Mouse (Mus musculus) liver, postnatal 0 days (tissue): ENCODE measurements around the gene Ctnnbl1. TPM values are rescaled to one million over a fixed set of nuclear protein-coding genes. Genes with fewer than 3 reads are reported as not detected.

ENCODE experiments used
- ATAC-seq: fragments of 200-750 bp; cut with Nextera tagmentation; 2 replicates; pipeline ENCODE4 v1.8.0; 2017; ENCODE audit warnings: mild to moderate bottlenecking, moderate library complexity
- DNase-seq: peaks from one replicate; pipeline ENCODE4 v3.0.0-alpha.2; 2016
- H3K27ac ChIP-seq: fragments of 300-500 bp; sonication (generic); 2 replicates; pipeline ENCODE4 v1.5.1; 2014; ENCODE audit warnings: antibody characterized with exemption, moderate library complexity, mild to moderate bottlenecking, low read depth
- H3K27me3 ChIP-seq: fragments of 300-500 bp; sonication (generic); 2 replicates; pipeline ENCODE4 v1.6.1; 2014; ENCODE audit warnings: low read length, control low read depth, mixed read lengths; ENCODE audit not compliant: insufficient read depth
- H3K36me3 ChIP-seq: fragments of 300-500 bp; sonication (generic); replicated peaks from 2 replicates; pipeline ENCODE4 v1.6.1; 2014; ENCODE audit warnings: mild to moderate bottlenecking, control low read depth, low read length, moderate library complexity, mixed read lengths; ENCODE audit not compliant: insufficient read depth
- H3K4me1 ChIP-seq: fragments of 300-500 bp; sonication (generic); 2 replicates; pipeline ENCODE4 v1.6.1; 2014; ENCODE audit warnings: antibody characterized with exemption, mild to moderate bottlenecking, control low read depth; ENCODE audit not compliant: insufficient read depth
- H3K4me2 ChIP-seq: fragments of 300-500 bp; sonication (generic); 2 replicates; pipeline ENCODE4 v1.6.1; 2014; ENCODE audit warnings: low read depth, mild to moderate bottlenecking, low read length, moderate library complexity, mixed read lengths
- H3K4me3 ChIP-seq: fragments of 300-500 bp; sonication (generic); 2 replicates; pipeline ENCODE4 v1.5.1; 2014; ENCODE audit warnings: low read depth, low read length
- H3K9ac ChIP-seq: fragments of 300-500 bp; sonication (generic); replicated peaks from 2 replicates; pipeline ENCODE4 v1.6.1; 2014; ENCODE audit warnings: mild to moderate bottlenecking, moderate library complexity
- H3K9me3 ChIP-seq: fragments of 300-500 bp; sonication (generic); 2 replicates; pipeline ENCODE4 v1.6.1; 2016; ENCODE audit warnings: mild to moderate bottlenecking, control low read depth, low read length, mixed read lengths
- CTCF ChIP-seq: sonication (generic); IDR thresholded peaks from 2 replicates; pipeline ENCODE4 v1.5.1; 2016; ENCODE audit warnings: antibody characterized with exemption, low read depth
- EP300 ChIP-seq: IDR thresholded peaks from 2 replicates; pipeline ENCODE4 v1.6.1; 2016; ENCODE audit warnings: antibody characterized with exemption, low read depth, mild to moderate bottlenecking
- WGBS: fragments of 180-500 bp; shearing (Covaris S2); extraction: QIAGEN DNeasy Blood & Tissue Kit; methylation state at CpG from one replicate; pipeline ENCODE4 v1.1.7; 2014; ENCODE audit not compliant: insufficient replicate concordance; 5-methylcytosine and 5-hydroxymethylcytosine counted together
- polyA plus RNA-seq: library from polyadenylated mRNA; unstranded; fragments of >200 nt; fragmentation: Nextera tagmentation; extraction: Ambion mirVana; gene quantifications from 2 replicates; pipeline ENCODE4 v1.2.1, GENCODE M21; 2015

Ctnnbl1 gene
- polyA plus RNA-seq, 1 experiment from 2014 or later: 19.9 TPM

DNA sequence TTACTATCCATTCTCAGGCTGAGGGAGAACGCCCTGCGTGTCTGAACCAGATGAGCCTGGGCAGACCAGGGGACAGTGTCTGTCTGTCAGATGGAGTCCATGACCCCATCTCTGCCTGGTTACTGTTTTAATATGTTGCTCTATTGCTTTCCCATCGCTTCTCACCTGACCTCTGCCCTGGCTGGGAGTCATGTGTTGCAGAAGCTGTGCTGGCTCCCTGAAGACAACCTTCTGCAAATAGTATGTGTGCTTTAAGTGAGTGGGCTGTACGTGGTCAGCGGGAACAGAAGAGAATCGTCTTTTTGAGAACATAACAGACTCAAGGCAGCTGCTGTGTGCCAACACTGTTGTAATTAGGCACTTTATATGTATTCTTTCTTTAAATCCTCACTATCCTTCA is 47.0 kb downstream of the Ctnnbl1 start:
- H3K27ac ChIP-seq: no peak overlapping the region
- no peaks in the 10 kb centered on the region for H3K9me3 ChIP-seq
- peaks cover 13% of the 10 kb centered on the region for H3K36me3 ChIP-seq
- WGBS: 77% methylated on average over 6 of the region's 6 CpGs
- ATAC-seq: peak; percentile 41; the same call in 1 of the 2 replicates
- H3K9ac ChIP-seq: no peak overlapping the region
- DNase-seq: no peak
- no peak overlapping the region for H3K4me2 ChIP-seq
- no peaks in the 10 kb centered on the region for H3K4me1 ChIP-seq
- H3K4me3 ChIP-seq: no peak overlapping the region
- TF ChIP-seq CTCF (no peak), EP300 (no peak)
- no peaks in the 10 kb centered on the region for H3K27me3 ChIP-seq

DNA sequence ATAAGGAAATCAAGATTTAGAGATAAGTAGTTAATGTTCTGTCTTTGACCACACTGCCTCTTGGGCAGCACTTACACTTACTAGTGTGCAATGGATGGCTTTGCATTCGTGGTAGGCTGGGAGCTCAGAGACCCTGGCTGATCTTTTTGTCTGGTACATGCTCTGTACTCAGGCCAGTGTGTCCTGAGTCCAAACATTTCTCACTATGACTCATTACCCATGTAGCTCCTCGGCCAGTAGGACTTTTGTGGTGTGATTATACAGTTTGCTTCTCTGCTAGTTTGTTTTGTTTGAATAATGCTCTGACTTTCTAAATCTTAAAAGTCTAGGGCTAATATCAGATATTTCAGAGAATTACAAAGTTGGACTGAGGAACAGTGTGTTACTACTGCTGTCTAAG is 47.4 kb downstream of the Ctnnbl1 start:
- Histone ChIP-seq H3K4me2 (no peak overlapping the region), H3K4me3 (no peak overlapping the region), H3K36me3 (peaks cover 15% of the 10 kb centered on the region), H3K27ac (no peak overlapping the region), H3K27me3 (no peaks in the 10 kb centered on the region), H3K4me1 (no peaks in the 10 kb centered on the region), H3K9me3 (no peaks in the 10 kb centered on the region), H3K9ac (no peak overlapping the region)
- 62% methylated on average over 2 of the region's 2 CpGs for WGBS
- no peak for TF ChIP-seq EP300
- TF ChIP-seq CTCF: no peak
- ATAC-seq (no peak), DNase-seq (no peak)

DNA sequence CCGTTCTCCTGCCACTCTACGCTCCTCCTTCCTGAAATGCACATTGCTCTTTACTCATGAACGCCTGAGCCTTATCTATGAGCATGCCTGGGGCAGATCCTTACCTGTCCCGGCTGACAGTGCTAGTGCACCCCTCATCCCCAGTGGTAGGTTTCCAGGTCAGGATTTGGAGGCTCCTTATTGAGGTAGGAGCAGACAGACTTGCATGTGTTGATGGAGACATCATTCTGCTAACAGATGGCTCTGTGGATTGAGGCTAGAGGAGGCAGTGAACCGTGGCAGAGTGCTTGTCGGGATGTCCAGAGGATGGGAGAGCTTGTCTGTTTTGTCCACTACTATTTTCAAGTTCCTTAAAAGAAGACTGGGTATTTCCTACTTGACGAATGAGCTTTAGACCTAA is 52.0 kb downstream of the Ctnnbl1 start:
- H3K4me3 ChIP-seq: no peak overlapping the region
- 85% methylated on average over 7 of the region's 7 CpGs for WGBS
- no peak overlapping the region for H3K9ac ChIP-seq
- DNase-seq (no peak), ATAC-seq (no peak)
- no peak overlapping the region for H3K4me2 ChIP-seq
- no peaks in the 10 kb centered on the region for H3K9me3 ChIP-seq
- 0 out of 2 replicates have a peak, but pooled peaks cover 3% of the 10 kb centered on the region for H3K4me1 ChIP-seq
- TF ChIP-seq CTCF (no peak), EP300 (no peak)
- no peak overlapping the region for H3K27ac ChIP-seq
- H3K36me3 ChIP-seq: peaks cover 9% of the 10 kb centered on the region
- H3K27me3 ChIP-seq: no peaks in the 10 kb centered on the region

DNA sequence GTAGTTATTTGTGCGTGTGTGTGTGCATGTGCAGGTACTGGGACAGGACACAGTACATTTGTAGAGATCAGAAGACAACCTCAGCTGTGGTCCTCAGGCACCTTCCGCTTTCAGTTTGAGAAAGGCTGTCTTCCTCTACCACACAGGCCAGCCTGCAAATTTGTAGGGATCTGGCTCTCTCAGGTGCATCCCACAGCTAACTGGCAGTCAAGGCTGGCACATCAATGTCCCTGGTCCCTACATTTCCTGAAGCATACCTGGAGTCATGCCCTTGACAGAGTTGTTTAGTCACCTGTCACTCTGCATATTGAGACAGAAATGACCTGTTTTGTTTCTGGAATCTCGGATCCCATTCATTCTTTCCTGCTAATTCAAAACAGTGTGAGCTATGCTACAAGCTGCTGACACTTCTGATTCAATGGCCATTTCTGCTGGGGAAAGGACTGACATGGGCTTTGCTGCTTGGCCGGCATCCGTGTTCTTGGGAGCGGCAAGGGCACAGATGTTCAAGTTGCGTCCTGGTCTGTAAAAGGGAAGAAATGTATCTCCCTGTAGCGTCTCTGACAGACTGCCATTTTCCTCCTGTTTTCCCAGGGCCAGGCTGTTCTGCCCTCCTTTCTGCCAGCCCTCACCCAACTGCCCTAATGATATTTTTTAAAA is 53.8 kb downstream of the Ctnnbl1 start:
- DNase-seq (no peak), ATAC-seq (no peak; the same call in 1 of the 2 replicates)
- Histone ChIP-seq H3K4me1 (0 out of 2 replicates have a peak, but pooled peaks cover 3% of the 10 kb centered on the region), H3K4me3 (no peak overlapping the region), H3K27me3 (no peaks in the 10 kb centered on the region), H3K9ac (no peak overlapping the region), H3K27ac (no peak overlapping the region), H3K4me2 (0 out of 2 replicates have a peak overlapping the region, but pooled peaks have one; percentile 23), H3K9me3 (no peaks in the 10 kb centered on the region), H3K36me3 (peaks cover 6% of the 10 kb centered on the region)
- WGBS: 85% methylated on average over 8 of the region's 8 CpGs
- TF ChIP-seq CTCF (no peak), EP300 (no peak)

DNA sequence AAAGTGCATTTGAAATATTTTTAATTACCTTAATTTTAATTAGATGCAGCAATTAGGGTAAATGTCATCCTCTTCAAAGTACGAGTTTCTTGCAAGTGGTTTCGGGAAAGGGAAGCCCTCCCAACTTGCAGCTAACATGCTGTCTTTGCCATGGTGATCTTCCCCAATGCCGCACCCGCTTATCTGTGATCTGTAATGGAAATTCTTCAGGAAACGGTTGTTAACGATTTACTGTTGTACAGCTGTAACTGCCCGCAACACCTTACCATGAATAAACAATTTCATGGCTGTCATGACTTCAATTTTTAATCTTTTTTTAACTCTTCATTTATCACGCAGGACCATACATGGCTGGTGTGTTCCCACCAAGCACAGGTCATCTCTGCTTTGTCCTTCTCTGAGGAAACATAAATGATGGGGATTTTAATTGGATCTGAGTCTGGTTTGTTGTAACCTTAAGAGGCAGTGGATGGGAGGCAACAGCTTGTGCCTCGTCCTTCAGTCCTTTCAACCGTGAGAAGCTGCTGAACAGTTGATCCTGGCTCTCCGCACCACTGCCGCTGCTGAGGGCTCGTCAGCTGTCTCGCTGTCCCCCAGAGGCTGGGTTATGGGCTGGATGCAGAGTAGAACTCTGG is 54.4 kb downstream of the Ctnnbl1 start:
- WGBS: 86% methylated on average over 14 of the region's 14 CpGs
- DNase-seq (no peak), ATAC-seq (no peak)
- TF ChIP-seq EP300: no peak
- TF ChIP-seq CTCF: no peak
- no peak overlapping the region for H3K27ac ChIP-seq
- H3K27me3 ChIP-seq: no peaks in the 10 kb centered on the region
- H3K4me1 ChIP-seq: 0 out of 2 replicates have a peak, but pooled peaks cover 3% of the 10 kb centered on the region
- no peak overlapping the region for H3K9ac ChIP-seq
- H3K36me3 ChIP-seq: peaks cover 5% of the 10 kb centered on the region
- no peak overlapping the region for H3K4me3 ChIP-seq
- H3K4me2 ChIP-seq: no peak overlapping the region
- no peaks in the 10 kb centered on the region for H3K9me3 ChIP-seq

DNA sequence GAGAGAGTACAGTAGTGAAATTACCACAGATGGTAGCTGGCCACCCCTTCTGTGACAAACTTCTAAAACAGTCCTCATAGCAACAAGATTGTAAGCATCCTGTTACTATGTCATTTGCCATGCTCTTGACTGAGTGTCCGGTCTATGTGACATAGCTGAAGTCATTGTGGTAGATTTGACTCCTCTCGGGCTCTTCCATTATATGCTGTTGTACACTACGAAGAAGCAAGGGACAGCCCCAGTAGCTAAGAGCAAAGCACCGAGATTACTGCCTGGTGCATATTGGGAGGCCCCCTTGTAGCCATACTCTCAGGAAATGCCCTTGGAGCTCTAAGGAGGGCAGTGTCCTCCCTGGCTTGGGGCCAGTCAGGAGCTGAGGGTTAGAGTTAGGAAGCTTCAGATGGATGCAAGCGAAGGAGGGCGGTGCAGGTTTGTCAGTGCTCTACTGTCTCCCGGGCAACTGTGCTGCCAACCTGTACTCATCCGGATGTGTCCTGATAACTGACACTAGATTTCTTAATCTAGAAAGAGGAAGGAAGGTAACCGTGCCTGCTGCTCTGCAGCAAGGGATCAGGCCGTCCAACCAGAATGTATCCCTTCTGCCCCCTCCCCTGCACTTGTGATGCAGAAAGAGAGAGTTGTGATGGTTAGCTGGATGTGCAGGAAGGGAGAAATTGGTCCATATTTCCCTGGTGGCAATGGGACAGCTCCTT is 55.8 kb downstream of the Ctnnbl1 start:
- Histone ChIP-seq H3K36me3 (peaks cover 5% of the 10 kb centered on the region), H3K4me1 (0 out of 2 replicates have a peak, but pooled peaks cover 3% of the 10 kb centered on the region), H3K4me3 (no peak overlapping the region), H3K4me2 (no peak overlapping the region), H3K9me3 (no peaks in the 10 kb centered on the region), H3K27ac (peak overlapping the region; percentile 39; the same call in 1 of the 2 replicates), H3K27me3 (no peaks in the 10 kb centered on the region), H3K9ac (no peak overlapping the region)
- DNase-seq: no peak
- no peak for ATAC-seq
- 53% methylated on average over 10 of the region's 10 CpGs for WGBS
- TF ChIP-seq CTCF (no peak), EP300 (no peak)
